Mouse (Mus musculus): ENCODE results near the gene Tfrc.
A peak's percentile ranks its signal among the peaks of the same experiment; 100 is the strongest.

The Tfrc gene

GRCm38 (mm10) chr16:32608712-32609400, at the start of gene Tfrc:
Gene Tfrc, plus strand, starts transcription at chr16:32608920.
- DNase-seq (ENCODE audit: low read depth, low spot score), result peak; percentile 99

GRCm38 (mm10) chr16:32559493-32559892, 49.2 kb upstream of the Tfrc start:
- no peak for DNase-seq (ENCODE audit: low read depth, low spot score)

- no peak for DNase-seq (ENCODE audit: low read depth, low spot score)
Observed at GRCm38 (mm10) chr16:32563056-32563793, 45.5 kb upstream of the Tfrc start.

- no peak for DNase-seq (ENCODE audit: low read depth, low spot score)
Observed at GRCm38 (mm10) chr16:32567282-32567681, 41.4 kb upstream of the Tfrc start.

GRCm38 (mm10) chr16:32568401-32568800, 40.3 kb upstream of the Tfrc start:
- no peak for DNase-seq (ENCODE audit: low read depth, low spot score)

- no peak for DNase-seq (ENCODE audit: low read depth, low spot score)
Observed at GRCm38 (mm10) chr16:32570042-32570441, 38.7 kb upstream of the Tfrc start.

GRCm38 (mm10) chr16:32572528-32572927, 36.2 kb upstream of the Tfrc start:
- no peak for DNase-seq (ENCODE audit: low read depth, low spot score)

GRCm38 (mm10) chr16:32586482-32586881, 22.2 kb upstream of the Tfrc start:
- no peak for DNase-seq (ENCODE audit: low read depth, low spot score)

- no peak for DNase-seq (ENCODE audit: low read depth, low spot score)
Observed at GRCm38 (mm10) chr16:32588568-32588967, 20.2 kb upstream of the Tfrc start.

- no peak for DNase-seq (ENCODE audit: low read depth, low spot score)
Observed at GRCm38 (mm10) chr16:32591521-32591920, 17.2 kb upstream of the Tfrc start.

- no peak for DNase-seq (ENCODE audit: low read depth, low spot score)
Observed at GRCm38 (mm10) chr16:32593283-32593805, 15.4 kb upstream of the Tfrc start.

- DNase-seq (ENCODE audit: low read depth, low spot score), result no peak
Observed at GRCm38 (mm10) chr16:32593916-32594315, 14.8 kb upstream of the Tfrc start.

GRCm38 (mm10) chr16:32594701-32595100, 14.0 kb upstream of the Tfrc start:
- DNase-seq (ENCODE audit: low read depth, low spot score), result no peak

- DNase-seq (ENCODE audit: low read depth, low spot score), result no peak
Observed at GRCm38 (mm10) chr16:32595142-32595855, 13.4 kb upstream of the Tfrc start.

- DNase-seq (ENCODE audit: low read depth, low spot score), result no peak
Observed at GRCm38 (mm10) chr16:32597909-32598381, 10.8 kb upstream of the Tfrc start.

GRCm38 (mm10) chr16:32599151-32599550, 9.6 kb upstream of the Tfrc start:
- DNase-seq (ENCODE audit: low read depth, low spot score), result no peak

GRCm38 (mm10) chr16:32602193-32602685, 6.5 kb upstream of the Tfrc start:
- no peak for DNase-seq (ENCODE audit: low read depth, low spot score)

GRCm38 (mm10) chr16:32607562-32608343, 967 bp upstream of the Tfrc start:
- no peak for DNase-seq (ENCODE audit: low read depth, low spot score)

GRCm38 (mm10) chr16:32608344-32608711, 392 bp upstream of the Tfrc start:
- no peak for DNase-seq (ENCODE audit: low read depth, low spot score)

GRCm38 (mm10) chr16:32609401-32609779, 670 bp downstream of the Tfrc start:
- no peak for DNase-seq (ENCODE audit: low read depth, low spot score)
